ENCODE assay signal across 8 mouse cellular contexts in genomic region chrX:163957381-163957780, GRCm38 (mm10). TPM values are rescaled to one million over a fixed set of nuclear protein-coding genes. Genes with fewer than 3 reads are reported as not detected.
DNase-seq lines count a peak whose midpoint lies in the region; ATAC-seq and TF ChIP-seq lines count a peak whose summit lies in the region.

No protein-coding gene starts in this region.

- no peaks in the 10 kb centered on the region for H3K4me1 ChIP-seq in lung, adult 2 months (ENCODE audit: control insufficient read depth, insufficient read depth, low read length)
- H3K4me1 ChIP-seq in embryonic facial prominence, embryonic 14.5 days (ENCODE audit: control insufficient read depth, insufficient read depth, low read length) = no peaks in the 10 kb centered on the region
- H3K4me1 ChIP-seq in intestine, embryonic 15.5 days (replicated peaks) = no peaks in the 10 kb centered on the region
- peaks cover 15% of the 10 kb centered on the region; the same call in 1 of the 2 replicates for H3K4me1 ChIP-seq in neural tube, embryonic 13.5 days (replicated peaks)

- no peak for ATAC-seq in embryonic facial prominence, embryonic 14.5 days (ENCODE audit: low read depth)
- ATAC-seq in intestine, embryonic 15.5 days = no peak; the same call in 1 of the 2 replicates
- no peak for ATAC-seq in neural tube, embryonic 13.5 days (ENCODE audit: low read depth)

- 36% methylated on average over 12 of the region's 12 CpGs for WGBS in lung, adult 2 months
- 36% methylated on average over 12 of the region's 12 CpGs for WGBS in embryonic facial prominence, embryonic 14.5 days
- WGBS in intestine, embryonic 15.5 days = 32% methylated on average over 12 of the region's 12 CpGs
- WGBS in neural tube, embryonic 13.5 days = 35% methylated on average over 12 of the region's 12 CpGs

- peak overlapping the region; percentile 50 for H3K4me2 ChIP-seq in embryonic facial prominence, embryonic 14.5 days (ENCODE audit: low read depth, low read length)
- H3K4me2 ChIP-seq in intestine, embryonic 15.5 days (replicated peaks) = peak overlapping the region; percentile 55
- peak overlapping the region; percentile 62 for H3K4me2 ChIP-seq in neural tube, embryonic 13.5 days

- H3K4me3 ChIP-seq in lung, adult 2 months (replicated peaks; ENCODE audit: extremely low read depth, low read depth, low read length) = peak overlapping the region; percentile 96
- peak overlapping the region; percentile 69 for H3K4me3 ChIP-seq in embryonic facial prominence, embryonic 14.5 days (ENCODE audit: low read depth, low read length)
- peak overlapping the region; percentile 61 for H3K4me3 ChIP-seq in intestine, embryonic 15.5 days (replicated peaks)
- peak overlapping the region; percentile 65 for H3K4me3 ChIP-seq in neural tube, embryonic 13.5 days

- peaks cover 30% of the 10 kb centered on the region for H3K36me3 ChIP-seq in embryonic facial prominence, embryonic 14.5 days (ENCODE audit: control insufficient read depth, insufficient read depth, low read length)
- no peaks in the 10 kb centered on the region for H3K36me3 ChIP-seq in intestine, embryonic 15.5 days
- H3K36me3 ChIP-seq in neural tube, embryonic 13.5 days = peaks cover 25% of the 10 kb centered on the region

- no peaks in the 10 kb centered on the region for H3K9me3 ChIP-seq in embryonic facial prominence, embryonic 14.5 days (ENCODE audit: control insufficient read depth, low read length)
- H3K9me3 ChIP-seq in intestine, embryonic 15.5 days = no peaks in the 10 kb centered on the region
- no peaks in the 10 kb centered on the region for H3K9me3 ChIP-seq in neural tube, embryonic 13.5 days

- H3K9ac ChIP-seq in embryonic facial prominence, embryonic 14.5 days (ENCODE audit: low read depth, low read length) = peak overlapping the region; percentile 87
- peak overlapping the region; percentile 79 for H3K9ac ChIP-seq in intestine, embryonic 15.5 days
- peak overlapping the region; percentile 81 for H3K9ac ChIP-seq in neural tube, embryonic 13.5 days

- no peak for TF ChIP-seq POLR2A in lung, adult 2 months (IDR thresholded peaks at IDR 0.05; ENCODE audit: borderline replicate concordance, extremely low read depth, low read depth, low read length)

- no peak for DNase-seq in lung, adult 2 months
- no peak for DNase-seq in lung, postnatal 4 days
- no peak for DNase-seq in embryonic facial prominence, embryonic 14.5 days (ENCODE audit: low spot score)
- DNase-seq in adrenal gland, postnatal 10 days = no peak
- DNase-seq in natural killer cell, adult 2 months (ENCODE audit: low spot score in 2 of 2) = no peak
- DNase-seq in cerebellum, adult 8-10 months = no peak

- TF ChIP-seq CTCF in lung, adult 2 months (IDR thresholded peaks at IDR 0.05; ENCODE audit: insufficient read depth, low read length) = no peak

- H3K27ac ChIP-seq in embryonic facial prominence, embryonic 14.5 days (replicated peaks; ENCODE audit: low read depth, low read length) = peak overlapping the region; percentile 98
- H3K27ac ChIP-seq in intestine, embryonic 15.5 days = peak overlapping the region; percentile 97
- H3K27ac ChIP-seq in neural tube, embryonic 13.5 days (replicated peaks) = peak overlapping the region; percentile 95; the same call in 1 of the 2 replicates

- peaks cover 3% of the 10 kb centered on the region; the same call in 1 of the 2 replicates for H3K27me3 ChIP-seq in embryonic facial prominence, embryonic 14.5 days (replicated peaks; ENCODE audit: control insufficient read depth, insufficient read depth, low read length)
- H3K27me3 ChIP-seq in intestine, embryonic 15.5 days (replicated peaks) = no peaks in the 10 kb centered on the region
- H3K27me3 ChIP-seq in neural tube, embryonic 13.5 days = no peaks in the 10 kb centered on the region

RNA-seq across cellular contexts. Expression of gene Zrsr2, which starts 1.1 kb away (rescaled TPM):
- polyA plus RNA-seq in lung, adult 2 months (2012; rRNA removed) = 9.7 and 13.5 TPM in 2 replicates
- polyA plus RNA-seq in embryonic facial prominence, embryonic 14.5 days (2014; fragmentation: Nextera tagmentation; extraction: Ambion mirVana) = 43.0 and 44.2 TPM in 2 replicates
- polyA plus RNA-seq in intestine, embryonic 15.5 days (2015; fragmentation: Nextera tagmentation; extraction: Ambion mirVana) = 48.4 and 56.2 TPM in 2 replicates
- polyA plus RNA-seq in neural tube, embryonic 13.5 days (2015; fragmentation: Nextera tagmentation; extraction: Ambion mirVana) = 58.5 and 61.6 TPM in 2 replicates
- 10 to 100 TPM; 24.4 to 27.4 TPM for total RNA-seq in adrenal gland, postnatal 10 days (2021)

RNA-seq across cellular contexts. Expression of gene Ap1s2, which starts 48.6 kb away (rescaled TPM):
- polyA plus RNA-seq in lung, adult 2 months (2012; rRNA removed) = 4.1 and 6.6 TPM in 2 replicates
- polyA plus RNA-seq in embryonic facial prominence, embryonic 14.5 days (2014; fragmentation: Nextera tagmentation; extraction: Ambion mirVana) = 32.6 and 38.1 TPM in 2 replicates
- 19.4 and 24.2 TPM in 2 replicates for polyA plus RNA-seq in intestine, embryonic 15.5 days (2015; fragmentation: Nextera tagmentation; extraction: Ambion mirVana)
- 89.9 and 90.3 TPM in 2 replicates for polyA plus RNA-seq in neural tube, embryonic 13.5 days (2015; fragmentation: Nextera tagmentation; extraction: Ambion mirVana)
- total RNA-seq in adrenal gland, postnatal 10 days (2021) = 10 to 100 TPM; 18.6 to 21.7 TPM
